Mouse (Mus musculus) lung, embryonic 16.5 days (tissue): ENCODE measurements around the gene Mtmr6. TPM values are rescaled to one million over a fixed set of nuclear protein-coding genes. Genes with fewer than 3 reads are reported as not detected.

Experiments used
- ATAC-seq: fragments of 200-750 bp; cut with Nextera tagmentation; 2 replicates; pipeline ENCODE4 v1.8.0; 2017; ENCODE audit warnings: low read depth, mild to moderate bottlenecking, moderate library complexity
- H3K27ac ChIP-seq: fragments of 300-500 bp; sonication (generic); 2 replicates; pipeline ENCODE4 v1.5.1; 2014; ENCODE audit warnings: mild to moderate bottlenecking, control low read depth, low read length
- H3K27me3 ChIP-seq: fragments of 300-500 bp; sonication (generic); 2 replicates; pipeline ENCODE4 v1.6.1; 2014; ENCODE audit warnings: low read depth, low read length, mixed read lengths; ENCODE audit not compliant: control insufficient read depth, insufficient read depth
- H3K36me3 ChIP-seq: fragments of 300-500 bp; sonication (generic); 2 replicates; pipeline ENCODE4 v1.6.1; 2014; ENCODE audit warnings: low read length; ENCODE audit not compliant: control insufficient read depth, insufficient read depth
- H3K4me1 ChIP-seq: fragments of 300-500 bp; sonication (generic); replicated peaks from 2 replicates; pipeline ENCODE4 v1.6.1; 2014; ENCODE audit warnings: low read length, mixed read lengths; ENCODE audit not compliant: control insufficient read depth, insufficient read depth
- H3K4me2 ChIP-seq: fragments of 300-500 bp; sonication (generic); 2 replicates; pipeline ENCODE4 v1.6.1; 2014; ENCODE audit warnings: low read depth, low read length, control low read depth
- H3K4me3 ChIP-seq: fragments of 300-500 bp; sonication (generic); 2 replicates; pipeline ENCODE4 v1.5.1; 2014; ENCODE audit warnings: mild to moderate bottlenecking, low read length, control low read depth
- H3K9ac ChIP-seq: fragments of 300-500 bp; sonication (generic); 2 replicates; pipeline ENCODE4 v1.6.1; 2014; ENCODE audit warnings: low read length, control low read depth
- H3K9me3 ChIP-seq: fragments of 300-500 bp; sonication (generic); 2 replicates; pipeline ENCODE4 v1.6.1; 2016; ENCODE audit warnings: low read length; ENCODE audit not compliant: control insufficient read depth
- WGBS: fragments of 180-500 bp; shearing (Covaris S2); extraction: QIAGEN DNeasy Blood & Tissue Kit; methylation state at CpG from one replicate; pipeline ENCODE4 v1.1.7; 2014; 5-methylcytosine and 5-hydroxymethylcytosine counted together
- polyA plus RNA-seq: library from polyadenylated mRNA; unstranded; fragments of >200 nt; fragmentation: Nextera tagmentation; extraction: Ambion mirVana; gene quantifications from 2 replicates; pipeline ENCODE4 v1.2.1, GENCODE M21; 2015

The Mtmr6 gene
- polyA plus RNA-seq = 39.2 and 39.9 TPM in 2 replicates

DNA sequence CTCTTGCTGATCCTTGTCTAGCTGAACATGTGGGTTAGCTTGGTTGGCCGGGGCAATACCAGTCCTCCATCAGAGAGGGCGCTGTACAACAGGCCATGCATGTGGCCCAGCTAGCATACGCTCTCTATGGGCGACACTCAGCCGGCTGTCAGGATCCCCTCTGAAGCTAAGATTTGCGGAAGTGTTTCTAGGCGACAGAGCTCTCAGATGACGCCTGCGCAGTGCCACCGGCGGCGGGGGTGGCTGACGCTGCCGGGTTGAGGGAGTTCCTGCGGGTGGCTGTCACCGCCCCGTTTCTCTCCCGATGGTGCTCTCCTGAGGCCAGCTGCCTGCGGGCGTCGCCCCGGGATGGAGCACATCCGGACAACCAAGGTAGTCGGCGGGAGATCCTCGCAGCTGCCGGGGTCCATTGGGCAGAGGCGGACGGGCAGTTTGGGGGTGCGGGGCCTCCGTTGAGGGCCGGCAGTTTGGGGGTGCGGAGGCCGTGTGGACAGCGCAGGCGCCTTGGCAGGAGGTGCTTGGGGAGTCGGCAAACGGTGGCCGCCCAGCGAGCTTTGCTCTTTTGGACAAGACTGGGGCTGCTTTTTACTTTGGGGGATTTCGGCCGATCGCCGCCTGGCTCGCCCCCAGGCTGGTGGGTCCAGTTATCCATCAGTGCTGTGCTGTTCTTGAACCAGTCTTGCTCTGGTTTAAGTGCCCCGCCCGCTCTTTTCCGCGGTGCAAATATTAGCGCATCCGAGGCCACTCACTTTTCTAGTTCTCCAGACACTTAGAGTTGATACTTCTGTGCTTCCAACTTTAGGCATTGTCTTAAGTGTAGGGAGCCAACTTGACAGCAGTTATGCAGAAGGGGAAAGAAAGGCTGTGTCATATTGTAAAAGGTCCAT, at the start of gene Mtmr6:
TSS of gene Mtmr6 (plus strand) at position 239 of the 887 bp plus-strand sequence.
- H3K4me3 ChIP-seq = peak within 1 kb of the TSS; percentile 94
- H3K36me3 ChIP-seq = no peaks in the 10 kb centered on the region
- no peaks in the 10 kb centered on the region for H3K9me3 ChIP-seq
- WGBS = under 1% methylated on average over 51 of the region's 51 CpGs
- peak within 1 kb of the TSS; percentile 77 for H3K4me2 ChIP-seq
- peaks cover 9% of the 10 kb centered on the region; the same call in 1 of the 2 replicates for H3K4me1 ChIP-seq
- H3K9ac ChIP-seq = peak within 1 kb of the TSS; percentile 90
- peak within 1 kb of the TSS; percentile 85 for H3K27ac ChIP-seq
- no peaks in the 10 kb centered on the region for H3K27me3 ChIP-seq
- ATAC-seq = peak; percentile 99

GRCm38 (mm10) chr14:60216125-60216524, 48.9 kb upstream of the Mtmr6 start:
- no peak overlapping the region for H3K4me2 ChIP-seq
- no peak overlapping the region for H3K4me3 ChIP-seq
- no peak overlapping the region for H3K9ac ChIP-seq
- H3K4me1 ChIP-seq = no peaks in the 10 kb centered on the region
- no peak for ATAC-seq
- H3K36me3 ChIP-seq = peaks cover 7% of the 10 kb centered on the region
- H3K27me3 ChIP-seq = no peaks in the 10 kb centered on the region
- H3K27ac ChIP-seq = no peak overlapping the region
- 80% methylated on average over 1 of the region's 1 CpGs for whole genome bisulfite sequencing
- no peaks in the 10 kb centered on the region for H3K9me3 ChIP-seq

DNA sequence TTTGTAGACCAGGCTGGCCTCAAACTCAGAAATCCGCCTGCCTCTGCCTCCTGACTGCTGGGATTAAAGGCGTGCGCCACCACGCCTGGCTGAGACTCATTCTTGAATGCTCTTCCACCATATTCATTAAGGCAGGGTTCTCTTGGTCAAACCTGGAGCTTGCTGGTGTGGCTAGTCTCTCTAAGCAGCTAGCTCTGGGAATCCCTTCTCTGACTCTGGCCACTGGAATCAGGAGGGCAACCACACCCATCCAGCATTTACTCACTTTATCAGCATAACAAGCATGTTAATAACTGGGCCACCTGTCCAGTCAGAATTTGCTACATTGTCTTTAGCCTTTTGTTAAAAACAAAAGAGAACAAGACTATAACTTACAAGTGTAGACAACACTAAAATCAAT, 47.4 kb upstream of the Mtmr6 start:
- peaks cover 10% of the 10 kb centered on the region for H3K36me3 ChIP-seq
- no peak for ATAC-seq
- no peak overlapping the region for H3K4me3 ChIP-seq
- H3K9ac ChIP-seq = no peak overlapping the region
- 100% methylated on average over 4 of the region's 4 CpGs for WGBS
- H3K4me2 ChIP-seq = no peak overlapping the region
- no peaks in the 10 kb centered on the region for H3K4me1 ChIP-seq
- no peaks in the 10 kb centered on the region for H3K27me3 ChIP-seq
- H3K9me3 ChIP-seq = no peaks in the 10 kb centered on the region
- H3K27ac ChIP-seq = no peak overlapping the region

DNA sequence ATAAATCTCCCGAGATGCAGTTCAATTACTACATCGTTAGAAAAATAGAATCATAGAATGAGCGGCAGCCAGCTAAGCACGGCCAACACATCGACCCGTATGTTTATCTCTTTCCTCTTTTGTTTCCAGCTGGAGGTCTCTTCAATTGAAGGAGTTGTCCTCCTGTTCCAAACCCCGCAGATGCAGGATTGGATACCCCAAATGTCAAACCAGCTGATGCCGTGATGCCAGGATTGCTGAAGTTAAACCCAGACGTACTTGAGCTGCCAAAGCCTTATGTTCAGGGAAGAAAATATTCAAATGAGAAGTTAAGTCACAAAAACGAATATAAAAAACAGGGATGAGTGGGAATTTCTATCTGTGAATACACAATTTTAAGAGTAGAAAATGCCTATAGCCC, 45.1 kb upstream of the Mtmr6 start:
- H3K4me3 ChIP-seq = no peak overlapping the region
- H3K4me1 ChIP-seq = no peaks in the 10 kb centered on the region
- no peaks in the 10 kb centered on the region for H3K9me3 ChIP-seq
- WGBS = 85% methylated on average over 10 of the region's 10 CpGs
- no peak overlapping the region for H3K9ac ChIP-seq
- H3K4me2 ChIP-seq = no peak overlapping the region
- peaks cover 12% of the 10 kb centered on the region for H3K36me3 ChIP-seq
- H3K27me3 ChIP-seq = no peaks in the 10 kb centered on the region
- ATAC-seq = no peak
- H3K27ac ChIP-seq = no peak overlapping the region

- Histone ChIP-seq H3K9ac (no peak overlapping the region), H3K4me1 (no peaks in the 10 kb centered on the region), H3K27me3 (no peaks in the 10 kb centered on the region), H3K9me3 (no peaks in the 10 kb centered on the region), H3K36me3 (peaks cover 9% of the 10 kb centered on the region), H3K4me3 (no peak overlapping the region), H3K4me2 (no peak overlapping the region), H3K27ac (no peak overlapping the region)
- ATAC-seq = no peak
- 78% methylated on average over 3 of the region's 3 CpGs for whole genome bisulfite sequencing
These were observed 26.5 kb upstream of the Mtmr6 start for GRCm38 (mm10) chr14:60238551-60238950.

DNA sequence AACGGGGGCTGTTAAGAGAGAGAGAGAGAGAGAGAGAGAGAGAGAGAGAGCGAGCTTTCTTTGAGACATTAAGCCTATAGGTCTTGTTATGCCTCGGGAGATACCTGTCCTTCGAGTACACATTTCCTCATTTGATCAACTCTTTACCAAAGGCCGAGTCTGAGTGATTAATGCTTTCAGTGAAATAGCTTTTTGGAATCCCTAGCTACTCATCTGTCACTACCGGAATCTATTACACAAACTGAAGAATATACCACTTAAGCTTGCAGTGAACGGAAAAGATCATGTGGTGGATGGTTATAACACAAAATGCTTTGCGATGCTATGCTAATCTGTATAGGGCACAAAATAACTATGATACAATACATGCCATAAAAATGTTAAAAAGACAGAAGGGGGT, 14.7 kb upstream of the Mtmr6 start:
- no peak for ATAC-seq
- Histone ChIP-seq H3K4me1 (peaks cover 10% of the 10 kb centered on the region), H3K27me3 (no peaks in the 10 kb centered on the region), H3K4me3 (peak overlapping the region; percentile 99), H3K9ac (peak overlapping the region; percentile 99), H3K27ac (no peak overlapping the region), H3K36me3 (no peaks in the 10 kb centered on the region), H3K4me2 (peak overlapping the region; percentile 62), H3K9me3 (no peaks in the 10 kb centered on the region)
- 10% methylated on average over 8 of the region's 8 CpGs for WGBS

DNA sequence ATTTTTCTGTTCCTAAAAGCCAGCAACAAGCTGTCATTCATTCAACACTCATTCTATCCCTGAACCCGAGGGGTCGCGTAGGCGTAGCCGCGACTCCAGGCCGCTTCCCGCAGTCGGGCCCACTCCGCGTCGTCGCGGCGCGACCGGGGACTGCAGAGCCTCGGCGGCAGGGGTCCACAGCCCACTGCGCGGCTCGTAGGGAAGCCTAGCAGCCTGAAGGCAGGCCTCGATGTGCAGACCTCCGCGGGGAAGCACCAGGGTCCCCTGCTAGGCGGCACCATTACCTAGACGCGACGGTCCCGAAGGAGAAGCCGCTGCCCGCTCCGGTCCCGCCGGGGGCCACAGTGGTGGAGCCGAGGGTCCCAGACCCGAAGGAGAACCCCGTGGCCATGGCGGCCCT, 14.1 kb upstream of the Mtmr6 start:
- peak overlapping the region; percentile 62 for H3K4me2 ChIP-seq
- H3K4me1 ChIP-seq = peaks cover 10% of the 10 kb centered on the region
- peak overlapping the region; percentile 89 for H3K27ac ChIP-seq
- peak overlapping the region; percentile 99 for H3K9ac ChIP-seq
- H3K9me3 ChIP-seq = no peaks in the 10 kb centered on the region
- H3K36me3 ChIP-seq = no peaks in the 10 kb centered on the region
- ATAC-seq = peak; percentile 59
- under 1% methylated on average over 39 of the region's 39 CpGs for WGBS
- peak overlapping the region; percentile 99 for H3K4me3 ChIP-seq
- H3K27me3 ChIP-seq = no peaks in the 10 kb centered on the region

- Histone ChIP-seq H3K4me2 (peak within 1 kb of the TSS; percentile 84), H3K4me3 (peak within 1 kb of the TSS; percentile 99), H3K4me1 (peaks cover 10% of the 10 kb centered on the region), H3K27ac (peak within 1 kb of the TSS; percentile 90), H3K36me3 (no peaks in the 10 kb centered on the region), H3K9me3 (no peaks in the 10 kb centered on the region), H3K27me3 (no peaks in the 10 kb centered on the region), H3K9ac (peak within 1 kb of the TSS; percentile 99)
- peak; percentile 100 for ATAC-seq
- under 1% methylated on average over 62 of the region's 62 CpGs for WGBS
These were observed 13.6 kb upstream of the Mtmr6 start, which contains the start of the genes Nupl1 and Gm49336 for GRCm38 (mm10) chr14:60251281-60252003. Gene Nupl1, minus strand, starts transcription at chr14:60251431. Gene Gm49336, minus strand, starts transcription at chr14:60251507.
